25 mouse cellular contexts compared by ENCODE assay signal in the genomic region with DNA sequence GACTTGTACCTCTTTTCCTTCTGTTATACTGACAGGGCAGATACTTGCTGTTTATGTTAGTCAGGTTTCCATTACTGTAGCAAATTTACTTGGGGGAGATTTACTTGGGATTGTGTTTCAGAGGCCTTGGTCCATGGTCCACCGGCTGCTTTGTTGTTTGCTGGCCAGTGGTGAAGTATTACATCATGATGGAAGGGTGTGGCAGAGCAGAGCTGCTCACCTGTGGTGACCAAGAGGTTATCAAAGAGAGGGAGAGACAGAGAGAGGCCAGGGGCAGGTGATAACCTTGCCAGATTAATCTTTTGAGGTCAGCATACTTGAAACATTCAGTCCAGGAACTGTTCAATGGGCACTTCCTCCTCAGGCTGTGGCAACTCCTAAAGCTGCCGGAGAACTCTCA. TPM values are rescaled to one million over a fixed set of nuclear protein-coding genes. Genes with fewer than 3 reads are reported as not detected.
DNase-seq lines count a peak whose midpoint lies in the region; ATAC-seq and TF ChIP-seq lines count a peak whose summit lies in the region.
"Had no signal": no experiment of that assay in that cellular context is flagged by ENCODE, and none has a peak within 500 bp of the region (broad histone marks: within the 10 kb centered on the region; RNA-seq: fewer than 3 reads in every experiment).

No protein-coding gene starts in this region.

- H3K27me3 ChIP-seq in liver, embryonic 11.5 days (replicated peaks; ENCODE audit: control insufficient read depth, insufficient read depth, low read length) = no peaks in the 10 kb centered on the region; the same call in 1 of the 2 replicates
- H3K27me3 ChIP-seq in testis, adult 2 months (ENCODE audit: control insufficient read depth, insufficient read depth, low read length) = no peaks in the 10 kb centered on the region

- no peaks in the 10 kb centered on the region for H3K36me3 ChIP-seq in liver, embryonic 11.5 days (ENCODE audit: control insufficient read depth, insufficient read depth, low read length)
- H3K36me3 ChIP-seq in testis, adult 2 months (ENCODE audit: control insufficient read depth, insufficient read depth, low read length) = no peaks in the 10 kb centered on the region
- H3K36me3 ChIP-seq: embryonic facial prominence, embryonic 13.5 days; embryonic facial prominence, embryonic 15.5 days; forebrain, embryonic 10.5 days; forebrain, embryonic 12.5 days had no signal

- no peaks in the 10 kb centered on the region for H3K9me3 ChIP-seq in liver, embryonic 11.5 days (ENCODE audit: control insufficient read depth, low read length)
- H3K9me3 ChIP-seq: embryonic facial prominence, embryonic 13.5 days; embryonic facial prominence, embryonic 15.5 days; forebrain, embryonic 10.5 days; forebrain, embryonic 12.5 days had no signal

- no peak overlapping the region for H3K9ac ChIP-seq in liver, embryonic 11.5 days (ENCODE audit: low read depth, low read length)
- H3K9ac ChIP-seq: embryonic facial prominence, embryonic 13.5 days; embryonic facial prominence, embryonic 15.5 days; forebrain, embryonic 12.5 days had no signal

- peak; percentile 21 for DNase-seq in liver
- DNase-seq in liver, embryonic 11.5 days (ENCODE audit: low spot score) = no peak
- DNase-seq in testis, postnatal 10 days (ENCODE audit: low spot score) = no peak
- DNase-seq in yolk sac, embryonic 10.5 days (ENCODE audit: low spot score) = peak; percentile 53
- no peak for DNase-seq in lung, postnatal 10 days
- DNase-seq: adrenal gland, adult 2 months; adrenal gland, postnatal 10 days; adrenal gland, postnatal 25 days; cerebellum, adult 11 months; cerebellum, adult 18-20 months; cerebellum, adult 8-10 months; cerebellum, adult 9-11 months; cerebellum, postnatal 14 days; cerebellum, postnatal 36 days; embryo, embryonic 11 days had no signal

- 70% methylated on average over 2 of the region's 2 CpGs for WGBS in liver, embryonic 11.5 days

- TF ChIP-seq CTCF in testis, adult 2 months (IDR thresholded peaks at IDR 0.05; ENCODE audit: control insufficient read depth, insufficient read depth, insufficient replicate concordance, low read depth, low read length) = no peak

- no peak overlapping the region for H3K4me3 ChIP-seq in liver, embryonic 11.5 days (ENCODE audit: low read depth, low read length)
- peak overlapping the region; percentile 27; the same call in 1 of the 2 replicates for H3K4me3 ChIP-seq in testis, adult 2 months (ENCODE audit: control insufficient read depth, low read depth, low read length)
- H3K4me3 ChIP-seq: embryonic facial prominence, embryonic 13.5 days; embryonic facial prominence, embryonic 15.5 days; erythroblast, embryonic 14.5 days; forebrain, embryonic 10.5 days; forebrain, embryonic 12.5 days had no signal

- ATAC-seq in liver, embryonic 11.5 days (replicated peaks; ENCODE audit: low FRiP score) = no peak
- ATAC-seq: forebrain, embryonic 14.5 days had no signal

- no peak for TF ChIP-seq POLR2A in testis, adult 2 months (IDR thresholded peaks at IDR 0.05; ENCODE audit: control insufficient read depth, low read depth, low read length)

- no peaks in the 10 kb centered on the region for H3K4me1 ChIP-seq in liver, embryonic 11.5 days (replicated peaks; ENCODE audit: control insufficient read depth, insufficient read depth, low read length)
- H3K4me1 ChIP-seq in testis, adult 2 months (ENCODE audit: control insufficient read depth, insufficient read depth, low read length) = no peaks in the 10 kb centered on the region
- H3K4me1 ChIP-seq: embryonic facial prominence, embryonic 13.5 days; embryonic facial prominence, embryonic 15.5 days; forebrain, embryonic 12.5 days had no signal

- no peak overlapping the region for H3K4me2 ChIP-seq in liver, embryonic 11.5 days
- H3K4me2 ChIP-seq: embryonic facial prominence, embryonic 13.5 days; embryonic facial prominence, embryonic 15.5 days; forebrain, embryonic 12.5 days had no signal

- H3K27ac ChIP-seq in liver, embryonic 11.5 days (ENCODE audit: low read depth, low read length) = no peak overlapping the region
- H3K27ac ChIP-seq in testis, adult 2 months (ENCODE audit: control insufficient read depth, insufficient read depth, low read depth, low read length) = no peak overlapping the region
- H3K27ac ChIP-seq: embryonic facial prominence, embryonic 13.5 days; embryonic facial prominence, embryonic 15.5 days; forebrain, embryonic 10.5 days; forebrain, embryonic 12.5 days had no signal

RNA-seq across cellular contexts. Expression of a gene that starts 3.0 kb away (rescaled TPM):
- not detected in 2 replicates for polyA plus RNA-seq in liver, embryonic 11.5 days (2014; fragmentation: Nextera tagmentation; extraction: Ambion mirVana)
- 0.77 and 13.1 TPM in 2 replicates for polyA plus RNA-seq in testis, adult 2 months (2012; rRNA removed)
- polyA plus RNA-seq: adrenal gland, adult 2 months; brain, embryonic 14.5 days; C2C12; embryonic facial prominence, embryonic 11.5 days; embryonic facial prominence, embryonic 13.5 days; embryonic facial prominence, embryonic 15.5 days; erythroblast, embryonic 14.5 days; forebrain, embryonic 12.5 days; forebrain, embryonic 14.5 days had no signal

RNA-seq across cellular contexts. Expression of a gene that starts 7.3 kb away (rescaled TPM):
- polyA plus RNA-seq in liver, embryonic 11.5 days (2014; fragmentation: Nextera tagmentation; extraction: Ambion mirVana) = 0.40 and 1.1 TPM in 2 replicates
- polyA plus RNA-seq in testis, adult 2 months (2012; rRNA removed) = 0.22 and 0.40 TPM in 2 replicates
- polyA plus RNA-seq: C2C12; erythroblast, embryonic 14.5 days had no signal

RNA-seq across cellular contexts. Expression of a gene that starts 45.8 kb away (rescaled TPM):
- 0.09 and 0.27 TPM in 2 replicates for polyA plus RNA-seq in liver, embryonic 11.5 days (2014; fragmentation: Nextera tagmentation; extraction: Ambion mirVana)
- polyA plus RNA-seq in testis, adult 2 months (2012; rRNA removed) = 9.2 and 12.0 TPM in 2 replicates
- polyA plus RNA-seq: erythroblast, embryonic 14.5 days had no signal

Comparison
In these comparisons a context has a peak if more than half of its experiments do, and no peak if none do; other contexts are left out.
1. DNase-seq: peak in liver (single experiment) and yolk sac, embryonic 10.5 days (single experiment); none in liver, embryonic 11.5 days (single experiment), testis, postnatal 10 days (single experiment) and lung, postnatal 10 days (single experiment).